Comparison of ENCODE assay signal across 7 mouse cellular contexts in genomic region chr5:146644499-146644898, GRCm38 (mm10). TPM values are rescaled to one million over a fixed set of nuclear protein-coding genes. Genes with fewer than 3 reads are reported as not detected.
DNase-seq lines count a peak whose midpoint lies in the region.

No protein-coding gene starts in this region.

- peak; percentile 51 for DNase-seq in ovary, postnatal 10 days (ENCODE audit: low spot score)
- no peak for DNase-seq in ovary, adult 18-20 months (ENCODE audit: low spot score)
- DNase-seq in adrenal gland, postnatal 14 days = peak; percentile 85
- DNase-seq in heart, postnatal 14 days = peak; percentile 71 to 80
- peak; percentile 89 for DNase-seq in limb, embryonic 10.5 days (ENCODE audit: low spot score)
- peak; percentile 80 for DNase-seq in retina, embryonic 14.5 days (ENCODE audit: low spot score)
- no peak for DNase-seq in natural killer cell, adult 2 months (ENCODE audit: low spot score in 2 of 2)

- no peak overlapping the region for H3K4me3 ChIP-seq in limb, embryonic 10.5 days

- H3K27me3 ChIP-seq in limb, embryonic 10.5 days (ENCODE audit: low read depth, poor library complexity, severe bottlenecking) = no peaks in the 10 kb centered on the region

- H3K27ac ChIP-seq in limb, embryonic 10.5 days = no peak overlapping the region

- no peaks in the 10 kb centered on the region for H3K9me3 ChIP-seq in limb, embryonic 10.5 days (replicated peaks)

- H3K36me3 ChIP-seq in limb, embryonic 10.5 days = no peaks in the 10 kb centered on the region

- 4% methylated on average over 4 of the region's 4 CpGs for WGBS in limb, embryonic 10.5 days

- intact Hi-C loops in heart, postnatal 14 days (cut with DNase I) = no loop called here

- no peaks in the 10 kb centered on the region for H3K4me1 ChIP-seq in limb, embryonic 10.5 days

RNA-seq across cellular contexts. Expression of gene Gpr12, which starts 59.5 kb away (rescaled TPM):
- 0.48 TPM in 1 of 2 replicates, not detected in the other for total RNA-seq in adrenal gland, postnatal 14 days (2021)
- total RNA-seq in heart, postnatal 14 days (2021) = not detected
- 0.69 and 0.80 TPM in 2 replicates for polyA plus RNA-seq in limb, embryonic 10.5 days (2016; fragmentation: Nextera tagmentation; extraction: Ambion mirVana)

Comparison
In these comparisons a context has a peak if more than half of its experiments do, and no peak if none do; other contexts are left out.
1. DNase-seq: peak in ovary, postnatal 10 days (single experiment), adrenal gland, postnatal 14 days (single experiment), heart, postnatal 14 days (2 of 2), limb, embryonic 10.5 days (single experiment) and retina, embryonic 14.5 days (single experiment); none in ovary, adult 18-20 months (single experiment) and natural killer cell, adult 2 months (0 of 2).